Mouse (Mus musculus): ENCODE measurements around the gene Zscan4f.
"Not testable (repeated sequence)": the region's sequence is repeated elsewhere in the genome, so short reads cannot be mapped to it uniquely, and the experiment has no call there.

Zscan4f gene

GRCm38 (mm10) chr7:11397615-11398014, at the start of gene Zscan4f:
TSS of gene Zscan4f (plus strand) at chr7:11397915.
- in situ Hi-C loops (cut with MboI; ENCODE audit: low sequenced_read_pairs) = not testable (repeated sequence)

- in situ Hi-C loops (cut with MboI; ENCODE audit: low sequenced_read_pairs) = not testable (repeated sequence)
Observed at GRCm38 (mm10) chr7:11384641-11385040, 13.1 kb upstream of the Zscan4f start.

Data from CH12F3 (cell line).